Mouse (Mus musculus): ENCODE measurements around the gene Sptssb. TPM values are rescaled to one million over a fixed set of nuclear protein-coding genes. Genes with fewer than 3 reads are reported as not detected.

Gene Sptssb
- polyA plus RNA-seq, 1 experiment from 2014 or later = 0.18 TPM

GRCm38 (mm10) chr3:69779246-69779796 is 80.4 kb downstream of the Sptssb start:
- H3K27ac ChIP-seq (ENCODE audit: low read length) = no peak overlapping the region
- no peaks in the 10 kb centered on the region for H3K36me3 ChIP-seq (ENCODE audit: control insufficient read depth, insufficient read depth)
- no peaks in the 10 kb centered on the region for H3K27me3 ChIP-seq (replicated peaks; ENCODE audit: control insufficient read depth, insufficient read depth, low read length)
- WGBS = 85% methylated on average over 4 of the region's 4 CpGs
- no peaks in the 10 kb centered on the region for H3K9me3 ChIP-seq (ENCODE audit: control insufficient read depth, low read length)
- H3K9ac ChIP-seq (replicated peaks; ENCODE audit: low read depth, low read length) = no peak overlapping the region
- H3K4me2 ChIP-seq (ENCODE audit: low read length) = no peak overlapping the region
- H3K4me3 ChIP-seq (replicated peaks; ENCODE audit: low read length) = no peak overlapping the region
- ATAC-seq = no peak
- no peaks in the 10 kb centered on the region for H3K4me1 ChIP-seq (replicated peaks; ENCODE audit: control insufficient read depth, insufficient read depth, low read length)

DNA sequence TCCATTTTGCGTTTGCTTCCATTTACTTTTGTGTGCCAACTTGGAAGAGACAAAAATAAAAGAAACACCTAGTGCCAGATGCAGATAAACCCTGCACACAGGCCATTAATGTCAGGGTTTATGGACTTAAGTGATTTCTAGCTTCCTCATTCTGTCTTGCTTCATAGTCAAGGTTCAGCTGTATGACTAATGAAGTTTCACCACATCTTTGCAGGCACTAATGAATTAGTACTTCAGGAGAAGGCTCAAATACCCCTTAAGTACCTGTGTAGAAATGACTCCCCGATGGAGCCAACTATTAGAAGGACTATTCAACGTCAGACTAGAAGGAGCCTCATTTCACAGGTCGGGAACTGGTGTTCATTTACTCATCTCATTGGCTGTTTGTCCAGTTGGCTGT is 86.4 kb downstream of the Sptssb start:
- Histone ChIP-seq H3K9me3 (ENCODE audit: control insufficient read depth, low read length) (no peaks in the 10 kb centered on the region), H3K9ac (replicated peaks; ENCODE audit: low read depth, low read length) (no peak overlapping the region), H3K4me1 (replicated peaks; ENCODE audit: control insufficient read depth, insufficient read depth, low read length) (no peaks in the 10 kb centered on the region), H3K4me2 (ENCODE audit: low read length) (no peak overlapping the region), H3K4me3 (replicated peaks; ENCODE audit: low read length) (no peak overlapping the region), H3K27ac (ENCODE audit: low read length) (no peak overlapping the region), H3K27me3 (replicated peaks; ENCODE audit: control insufficient read depth, insufficient read depth, low read length) (no peaks in the 10 kb centered on the region), H3K36me3 (ENCODE audit: control insufficient read depth, insufficient read depth) (no peaks in the 10 kb centered on the region)
- WGBS = 95% methylated on average over 4 of the region's 4 CpGs
- ATAC-seq = no peak

Other genes with a start within 250 kb of the Sptssb start
- gene Nmd3, start 138.0 kb downstream of the Sptssb start, polyA plus RNA-seq (2015; fragmentation: Nextera tagmentation; extraction: Ambion mirVana) = 112 and 119 TPM in 2 replicates
- gene Otol1, start 147.7 kb upstream of the Sptssb start, polyA plus RNA-seq (2015; fragmentation: Nextera tagmentation; extraction: Ambion mirVana) = not detected in 2 replicates